Mouse (Mus musculus) liver (tissue): Measurements from ENCODE around the gene Tmem160.

Experiments used
- DNase-seq: peaks from one replicate; pipeline ENCODE4 v3.0.0-alpha.2; 2020; ENCODE audit warnings: mixed read lengths

The Tmem160 gene

GRCm38 (mm10) chr7:16451656-16452055 is 923 bp upstream of the Tmem160 start:
- DNase-seq = no peak

GRCm38 (mm10) chr7:16453118-16453711 is 636 bp downstream of the Tmem160 start:
- peak; percentile 59 for DNase-seq

DNA sequence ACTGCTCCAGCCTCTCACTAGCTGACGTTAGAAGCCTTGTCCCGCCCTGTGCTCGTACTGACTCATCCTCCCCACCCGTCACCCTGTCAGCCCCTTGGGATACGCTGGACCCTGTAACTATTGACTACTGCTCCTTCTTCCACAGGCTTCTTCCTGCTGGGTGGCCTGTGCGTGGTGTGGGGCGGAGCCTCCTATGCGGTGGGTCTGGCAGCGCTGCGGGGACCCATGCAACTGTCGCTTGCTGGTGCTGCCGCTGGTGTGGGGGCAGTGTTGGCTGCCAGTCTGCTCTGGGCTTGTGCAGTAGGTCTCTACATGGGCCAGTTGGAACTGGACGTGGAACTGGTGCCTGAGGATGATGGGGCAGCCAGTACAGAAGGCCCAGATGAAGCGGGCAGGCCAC is 2.4 kb downstream of the Tmem160 start:
- no peak for DNase-seq

GRCm38 (mm10) chr7:16456289-16456688 is 3.7 kb downstream of the Tmem160 start:
- no peak for DNase-seq

GRCm38 (mm10) chr7:16460566-16460965 is 8.0 kb downstream of the Tmem160 start:
- no peak for DNase-seq

- no peak for DNase-seq
Observed at GRCm38 (mm10) chr7:16461151-16461550, 8.6 kb downstream of the Tmem160 start.

DNA sequence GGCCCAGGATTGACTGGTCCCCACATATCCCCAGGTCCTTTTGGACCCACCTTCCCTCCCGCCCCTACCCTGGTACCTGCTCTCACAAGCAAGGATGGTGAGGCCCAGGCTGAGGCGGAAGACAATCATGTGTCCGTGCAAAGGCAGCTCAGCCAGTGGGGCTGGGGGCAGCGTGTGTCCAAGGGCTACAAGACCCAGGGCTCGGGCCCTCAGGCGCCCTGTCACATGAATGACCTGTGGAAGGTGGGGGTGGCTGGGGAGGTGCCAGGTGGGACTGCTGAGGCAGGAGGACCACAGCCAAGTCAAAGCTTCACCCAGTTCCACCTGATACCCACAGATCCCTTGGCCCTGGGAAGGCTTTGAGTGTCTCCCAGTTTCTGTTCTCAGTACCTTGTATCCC is 9.1 kb downstream of the Tmem160 start:
- DNase-seq = no peak

DNA sequence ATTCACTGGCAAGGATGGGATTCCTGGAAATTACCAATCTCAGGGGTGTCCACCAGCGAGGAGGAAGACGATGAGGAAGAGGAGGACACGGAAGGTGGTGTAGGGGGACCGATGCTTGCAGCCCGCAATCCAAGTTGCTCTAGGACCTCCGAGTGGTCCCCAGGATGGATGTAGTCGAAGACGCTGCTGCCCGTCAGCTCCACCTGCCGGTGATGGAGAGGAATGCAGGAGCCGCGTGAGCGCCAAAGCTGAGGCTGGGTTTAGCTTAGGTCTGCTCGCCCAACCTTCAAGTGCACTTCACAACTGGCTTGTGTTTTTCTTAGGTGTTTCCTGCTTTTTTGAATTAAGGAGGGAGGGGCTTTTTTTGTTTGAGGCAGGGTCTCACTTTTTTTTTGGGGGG is 10.6 kb downstream of the Tmem160 start:
- peak; percentile 80 for DNase-seq

- DNase-seq = peak; percentile 77
Observed at GRCm38 (mm10) chr7:16465160-16465559, 12.6 kb downstream of the Tmem160 start.

GRCm38 (mm10) chr7:16465568-16465967 is 13.0 kb downstream of the Tmem160 start:
- DNase-seq = no peak

- peak; percentile 58 for DNase-seq
Observed at GRCm38 (mm10) chr7:16466565-16466964, 14.0 kb downstream of the Tmem160 start.

- DNase-seq = no peak
Observed at GRCm38 (mm10) chr7:16468115-16468514, 15.5 kb downstream of the Tmem160 start.

DNA sequence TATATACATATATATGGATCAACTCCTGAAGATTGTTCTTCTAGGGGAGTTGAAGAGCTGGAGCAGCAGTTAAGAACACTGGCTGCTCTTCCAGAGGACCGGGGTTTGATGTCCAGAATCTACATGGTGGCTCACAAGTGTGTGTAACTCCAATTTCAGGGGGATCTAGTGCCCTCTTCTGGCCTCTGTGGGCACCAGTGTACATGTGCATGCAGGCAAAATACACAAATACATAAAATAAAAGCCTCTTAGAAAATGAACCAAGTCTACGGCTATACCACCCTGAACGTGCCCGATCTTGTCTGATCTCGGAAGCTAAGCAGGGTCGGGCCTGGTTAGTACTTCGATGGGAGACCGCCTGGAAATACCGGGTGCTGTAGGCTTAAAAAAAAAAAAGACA is 19.0 kb downstream of the Tmem160 start:
- no peak for DNase-seq

GRCm38 (mm10) chr7:16472116-16472709 is 19.6 kb downstream of the Tmem160 start:
- no peak for DNase-seq

- no peak for DNase-seq
Observed at GRCm38 (mm10) chr7:16473847-16474246, 21.3 kb downstream of the Tmem160 start.

DNA sequence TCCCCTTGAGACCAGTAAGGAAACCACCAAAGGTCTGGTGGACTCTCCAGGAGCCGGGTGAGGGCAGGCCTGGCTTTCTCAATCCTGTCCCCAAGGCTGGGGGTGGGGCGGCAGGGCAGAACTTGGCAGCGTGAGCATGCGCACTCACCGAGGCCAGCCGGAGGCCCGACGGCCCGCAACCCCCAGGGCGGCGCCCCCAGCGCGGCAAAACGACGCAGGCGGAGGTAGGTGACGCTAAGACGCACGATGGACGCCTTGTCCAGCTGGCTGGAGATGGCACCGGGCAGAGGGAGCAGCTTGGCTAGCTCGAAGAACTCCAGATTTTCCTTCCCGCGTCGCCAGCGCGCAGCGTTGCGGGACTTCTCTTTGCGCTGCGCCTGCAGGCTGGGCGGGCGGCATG is 21.9 kb downstream of the Tmem160 start:
- DNase-seq = peak; percentile 27

DNA sequence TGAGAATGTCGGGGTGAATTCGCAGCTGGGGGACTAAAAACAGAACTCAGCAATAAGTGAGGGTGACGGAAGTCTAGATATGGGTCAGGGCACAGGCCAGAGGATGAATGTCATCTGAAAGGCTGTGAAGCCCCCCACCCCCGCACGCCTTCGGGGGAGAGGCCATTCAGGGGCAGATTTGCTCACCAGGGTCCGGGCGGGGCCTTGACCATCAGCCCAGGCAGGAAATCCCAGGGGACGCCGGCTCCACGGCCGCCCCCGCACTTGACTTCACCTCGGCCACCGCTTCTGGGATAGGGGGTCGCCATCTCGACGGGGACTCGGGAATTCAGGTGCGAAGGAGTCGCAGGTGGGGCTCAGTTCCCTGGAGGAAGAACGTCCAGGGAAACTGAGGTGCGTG is 22.7 kb downstream of the Tmem160 start:
- DNase-seq = no peak

- DNase-seq = no peak
Observed at GRCm38 (mm10) chr7:16475764-16476599, 23.4 kb downstream of the Tmem160 start.

DNA sequence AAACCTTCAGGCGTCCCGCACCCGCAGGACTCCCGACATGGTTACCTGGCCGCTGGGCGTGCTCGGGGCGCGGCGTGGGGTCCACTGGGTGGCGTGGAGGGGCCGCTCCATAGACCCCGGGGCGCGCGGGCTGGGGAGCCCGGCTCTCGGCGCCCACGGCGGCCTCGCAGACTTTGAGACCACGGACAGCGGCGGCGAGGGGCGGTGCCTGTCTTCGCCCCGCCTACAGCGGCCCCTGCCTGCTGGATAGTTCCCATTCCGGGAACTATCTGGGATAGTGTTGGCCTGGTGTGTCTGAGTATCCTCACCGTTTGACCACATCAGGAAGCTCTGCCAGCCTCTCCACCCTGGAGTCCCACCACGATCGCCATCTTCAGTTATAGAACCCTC is 24.0 kb downstream of the Tmem160 start:
- peak; percentile 43 for DNase-seq

DNA sequence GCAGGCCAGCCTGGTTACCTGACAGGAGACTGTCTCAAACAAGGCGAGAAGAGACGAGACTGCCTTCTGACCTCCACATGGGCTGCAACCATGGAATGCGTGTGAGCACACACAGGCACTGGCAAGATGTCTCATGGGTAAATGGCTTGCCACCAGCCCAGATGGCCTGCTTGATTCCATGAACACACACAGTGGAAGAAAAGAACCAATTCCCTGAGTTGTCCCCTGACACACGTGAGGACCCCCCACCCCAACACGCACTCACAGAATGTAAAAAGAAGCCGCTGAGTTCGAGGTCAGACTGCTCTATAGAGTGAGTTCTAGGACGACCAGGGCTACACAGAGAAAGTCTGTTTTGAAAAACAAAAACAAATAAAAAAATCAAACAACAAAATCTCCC is 25.0 kb downstream of the Tmem160 start, which contains the start of gene Npas1:
Gene Npas1 (minus strand): TSS at position 101 of the 400 bp plus-strand sequence.
- no peak for DNase-seq

DNA sequence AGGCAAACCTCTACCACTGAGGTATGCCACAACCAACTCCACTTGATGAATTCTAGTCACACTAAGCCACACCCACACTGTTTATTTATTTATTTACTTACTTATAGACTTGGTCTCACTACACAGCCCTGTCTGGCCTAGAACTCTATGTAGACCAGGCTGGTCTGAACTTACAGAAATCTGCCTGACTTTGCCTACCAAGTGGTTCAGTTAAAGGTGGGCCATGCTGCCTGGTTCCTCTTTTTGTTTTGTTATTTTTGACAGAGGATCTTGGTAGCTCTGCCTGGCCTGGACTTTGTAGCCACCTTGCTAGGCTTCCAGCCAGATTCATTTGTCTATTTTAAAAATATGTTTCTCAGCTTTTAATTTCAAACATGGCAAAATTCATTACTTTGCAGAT is 36.2 kb downstream of the Tmem160 start:
- DNase-seq = no peak

DNA sequence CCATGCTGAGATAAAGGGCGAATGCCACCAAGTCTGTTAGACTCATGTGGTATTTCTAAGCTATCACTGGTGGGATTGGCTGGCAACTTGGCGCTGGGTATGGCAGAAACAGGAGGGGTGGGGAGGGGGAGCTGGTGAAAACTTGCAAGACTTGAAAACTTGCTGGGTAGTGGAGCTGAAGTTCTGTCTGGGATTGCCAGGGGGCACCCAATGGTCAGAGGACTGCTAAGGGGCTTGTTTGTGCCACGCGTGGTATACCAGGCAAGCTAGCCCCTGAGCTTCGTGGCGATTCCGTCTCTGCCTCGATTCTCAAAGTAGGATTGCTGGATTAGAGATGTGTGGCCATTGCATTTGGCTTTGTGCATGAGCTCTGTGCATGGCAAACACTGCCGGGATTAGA is 37.4 kb downstream of the Tmem160 start:
- DNase-seq = no peak

GRCm38 (mm10) chr7:16491759-16492158 is 39.2 kb downstream of the Tmem160 start:
- peak; percentile 65 for DNase-seq

GRCm38 (mm10) chr7:16492211-16492610 is 39.6 kb downstream of the Tmem160 start:
- no peak for DNase-seq
